Mouse (Mus musculus) liver, embryonic 11.5 days (tissue): ENCODE measurements at regions not wholly inside any gene's neighbourhood (a gene's known extent, or its start where the extent isn't known, plus 50 kb on each side); places are given as distances from the start of the nearest gene placed in this dataset.
"Not testable (repeated sequence)": the region's sequence is repeated elsewhere in the genome, so short reads cannot be mapped to it uniquely, and the experiment has no call there.

Experiments used
- ATAC-seq: fragments of 200-750 bp; cut with Nextera tagmentation; replicated peaks from 2 replicates; pipeline ENCODE4 v1.8.0; 2017; ENCODE audit warnings: moderate number of reproducible peaks, mild to moderate bottlenecking, moderate TSS enrichment, moderate library complexity; ENCODE audit not compliant: low FRiP score
- DNase-seq: peaks from one replicate; pipeline ENCODE4 v3.0.0-alpha.2; 2017; ENCODE audit warnings: low spot score
- H3K27ac ChIP-seq: fragments of 300-500 bp; sonication (generic); 2 replicates; pipeline ENCODE4 v1.5.1; 2014; ENCODE audit warnings: mild to moderate bottlenecking, low read depth, low read length, control low read depth
- H3K27me3 ChIP-seq: fragments of 300-500 bp; sonication (generic); replicated peaks from 2 replicates; pipeline ENCODE4 v1.6.1; 2014; ENCODE audit warnings: low read length, mixed read lengths; ENCODE audit not compliant: control insufficient read depth, insufficient read depth
- H3K36me3 ChIP-seq: fragments of 300-500 bp; sonication (generic); 2 replicates; pipeline ENCODE4 v1.6.1; 2014; ENCODE audit warnings: mild to moderate bottlenecking, low read length, moderate library complexity, mixed read lengths; ENCODE audit not compliant: control insufficient read depth, insufficient read depth
- H3K4me1 ChIP-seq: fragments of 300-500 bp; sonication (generic); replicated peaks from 2 replicates; pipeline ENCODE4 v1.6.1; 2014; ENCODE audit warnings: low read length, mixed read lengths; ENCODE audit not compliant: control insufficient read depth, insufficient read depth
- H3K4me2 ChIP-seq: fragments of 300-500 bp; sonication (generic); 2 replicates; pipeline ENCODE4 v1.6.1; 2014; ENCODE audit warnings: mild to moderate bottlenecking, control low read depth, moderate library complexity
- H3K4me3 ChIP-seq: fragments of 300-500 bp; sonication (generic); 2 replicates; pipeline ENCODE4 v1.5.1; 2014; ENCODE audit warnings: low read depth, low read length, control low read depth
- H3K9ac ChIP-seq: fragments of 300-500 bp; sonication (generic); 2 replicates; pipeline ENCODE4 v1.6.1; 2014; ENCODE audit warnings: low read depth, low read length, control low read depth
- H3K9me3 ChIP-seq: fragments of 300-500 bp; sonication (generic); 2 replicates; pipeline ENCODE4 v1.6.1; 2016; ENCODE audit warnings: low read length, inconsistent platforms, mixed read lengths; ENCODE audit not compliant: control insufficient read depth
- WGBS: fragments of 180-500 bp; shearing (Covaris S2); extraction: QIAGEN DNeasy Blood & Tissue Kit; methylation state at CpG from one replicate; pipeline ENCODE4 v1.1.7; 2014; 5-methylcytosine and 5-hydroxymethylcytosine counted together

DNA sequence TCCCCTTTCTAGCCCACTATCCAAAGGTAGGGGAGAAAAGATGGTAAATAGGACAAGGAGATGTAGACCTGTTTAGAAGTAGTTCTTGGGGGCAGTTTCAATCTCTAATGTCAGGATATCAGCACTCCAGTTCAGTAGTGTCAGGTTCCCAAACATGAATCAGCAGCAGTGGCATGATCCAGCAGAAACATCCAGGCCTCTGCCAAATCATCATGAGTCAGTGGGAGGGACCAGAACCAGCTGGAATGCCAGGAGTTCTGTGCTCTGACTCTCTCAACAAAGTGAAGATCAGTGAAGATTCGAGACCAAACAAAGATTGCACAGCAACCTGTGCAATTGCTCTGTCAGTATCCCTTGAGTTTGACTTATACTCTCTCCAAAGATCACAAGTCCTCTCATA is 85.9 kb upstream of the Nrip1 start:
- H3K4me1 ChIP-seq, result peaks cover 10% of the 10 kb centered on the region
- H3K27me3 ChIP-seq, result no peaks in the 10 kb centered on the region
- H3K27ac ChIP-seq, result no peak overlapping the region
- no peak overlapping the region for H3K4me3 ChIP-seq
- H3K9me3 ChIP-seq, result no peaks in the 10 kb centered on the region
- H3K36me3 ChIP-seq, result no peaks in the 10 kb centered on the region
- no peak overlapping the region for H3K4me2 ChIP-seq
- H3K9ac ChIP-seq, result no peak overlapping the region
- ATAC-seq (no peak), DNase-seq (no peak)
- WGBS, result 89% methylated on average over 1 of the region's 1 CpGs

- H3K4me2 ChIP-seq, result peak overlapping the region; percentile 31
- 44% methylated on average over 2 of the region's 2 CpGs for WGBS
- H3K27ac ChIP-seq, result peak overlapping the region; percentile 38; the same call in 1 of the 2 replicates
- not testable (repeated sequence) for H3K36me3 ChIP-seq, H3K9ac ChIP-seq, H3K27me3 ChIP-seq, ATAC-seq, H3K9me3 ChIP-seq, DNase-seq, H3K4me3 ChIP-seq
- H3K4me1 ChIP-seq, result peaks cover 15% of the 10 kb centered on the region
Observed at GRCm38 (mm10) chr16:76456300-76456599, 82.6 kb upstream of the Nrip1 start.

DNA sequence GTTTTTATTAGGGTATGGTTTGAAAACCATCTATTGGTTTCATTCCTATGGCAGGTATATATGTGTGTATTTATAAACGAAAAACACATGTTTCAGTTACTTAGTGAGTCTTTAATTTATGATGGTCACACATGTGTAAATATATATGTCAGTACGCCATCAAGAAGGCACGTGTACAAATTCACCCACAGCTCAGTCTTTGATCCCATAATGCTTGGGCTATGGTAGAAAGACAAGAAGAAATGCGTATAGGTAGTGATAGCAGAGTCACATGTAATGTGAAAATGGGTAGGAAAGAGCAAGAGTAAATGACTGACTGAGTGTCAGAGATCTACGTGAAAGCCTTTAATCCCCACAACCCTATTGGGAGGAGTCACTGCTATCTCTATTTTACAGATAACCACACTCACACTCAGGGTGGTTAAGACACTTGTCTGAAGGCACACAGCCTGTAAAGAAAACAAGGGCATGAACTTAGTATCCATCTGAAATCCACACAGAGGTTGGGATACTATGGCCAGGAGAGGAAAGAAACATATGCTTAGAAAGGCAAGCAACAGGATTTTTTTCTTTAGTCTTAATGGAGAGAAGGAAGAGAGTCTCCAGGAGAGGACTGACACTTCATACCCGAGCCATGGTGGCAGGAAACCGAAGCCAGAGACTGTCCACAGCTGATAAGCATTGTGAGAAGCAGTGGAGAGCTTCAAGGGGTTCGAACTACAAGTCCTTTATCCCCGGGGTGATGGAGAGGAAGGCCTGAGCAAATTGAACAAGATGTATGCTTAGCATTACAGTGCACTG is 82.1 kb upstream of the Nrip1 start:
- H3K36me3 ChIP-seq, result no peaks in the 10 kb centered on the region
- WGBS, result 35% methylated on average over 9 of the region's 9 CpGs
- H3K4me2 ChIP-seq, result peak overlapping the region; percentile 31
- ATAC-seq (peak; percentile 95), DNase-seq (peak; percentile 38)
- H3K9ac ChIP-seq, result no peak overlapping the region
- peaks cover 15% of the 10 kb centered on the region for H3K4me1 ChIP-seq
- no peaks in the 10 kb centered on the region for H3K9me3 ChIP-seq
- H3K4me3 ChIP-seq, result no peak overlapping the region
- no peaks in the 10 kb centered on the region for H3K27me3 ChIP-seq
- H3K27ac ChIP-seq, result peak overlapping the region; percentile 38; the same call in 1 of the 2 replicates

- no peak overlapping the region for H3K9ac ChIP-seq
- peaks cover 15% of the 10 kb centered on the region for H3K4me1 ChIP-seq
- H3K9me3 ChIP-seq, result no peaks in the 10 kb centered on the region
- DNase-seq (no peak), ATAC-seq (no peak)
- no peaks in the 10 kb centered on the region for H3K27me3 ChIP-seq
- no peaks in the 10 kb centered on the region for H3K36me3 ChIP-seq
- WGBS, result 71% methylated on average over 17 of the region's 17 CpGs
- H3K4me2 ChIP-seq, result no peak overlapping the region
- H3K27ac ChIP-seq, result no peak overlapping the region
- H3K4me3 ChIP-seq, result no peak overlapping the region
Observed at GRCm38 (mm10) chr16:76454741-76455465, 81.3 kb upstream of the Nrip1 start.

- H3K27ac ChIP-seq, result no peak overlapping the region; the same call in 1 of the 2 replicates
- no peaks in the 10 kb centered on the region for H3K9me3 ChIP-seq
- no peak overlapping the region for H3K4me2 ChIP-seq
- H3K9ac ChIP-seq, result no peak overlapping the region
- ATAC-seq, result 0 out of 2 replicates have a peak, but pooled peaks have one; percentile 18
- DNase-seq, result peak; percentile 48
- peaks cover 15% of the 10 kb centered on the region for H3K4me1 ChIP-seq
- H3K36me3 ChIP-seq, result no peaks in the 10 kb centered on the region
- WGBS, result 38% methylated on average over 11 of the region's 11 CpGs
- H3K27me3 ChIP-seq, result no peaks in the 10 kb centered on the region
- no peak overlapping the region for H3K4me3 ChIP-seq
Observed at GRCm38 (mm10) chr16:76453457-76454200, 80.0 kb upstream of the Nrip1 start.

DNA sequence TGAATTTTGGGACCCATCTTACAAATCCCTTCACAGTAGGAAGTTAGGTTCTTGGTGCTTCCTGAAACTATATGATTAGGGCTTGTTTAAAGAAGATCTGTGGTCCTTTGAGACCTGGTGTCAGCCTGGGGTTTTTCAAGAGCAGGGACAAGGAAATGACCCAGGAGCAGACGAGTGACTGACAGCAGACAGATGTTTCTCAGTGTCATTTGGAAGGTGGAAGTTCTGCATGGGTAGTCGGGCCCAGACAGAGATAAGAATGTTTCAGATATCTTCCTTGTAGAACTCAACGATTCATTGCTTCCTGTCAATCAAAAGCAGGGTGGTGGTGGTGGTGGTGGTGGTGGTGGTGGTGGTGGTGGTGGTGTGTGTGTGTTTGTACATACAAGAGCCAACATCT is 75.1 kb upstream of the Nrip1 start:
- WGBS, result 18% methylated on average over 3 of the region's 3 CpGs
- Histone ChIP-seq H3K36me3 (no peaks in the 10 kb centered on the region), H3K4me3 (no peak overlapping the region), H3K4me2 (no peak overlapping the region), H3K9me3 (no peaks in the 10 kb centered on the region), H3K4me1 (peaks cover under 1% of the 10 kb centered on the region), H3K27ac (no peak overlapping the region), H3K27me3 (no peaks in the 10 kb centered on the region), H3K9ac (no peak overlapping the region)
- DNase-seq (no peak), ATAC-seq (no peak)

DNA sequence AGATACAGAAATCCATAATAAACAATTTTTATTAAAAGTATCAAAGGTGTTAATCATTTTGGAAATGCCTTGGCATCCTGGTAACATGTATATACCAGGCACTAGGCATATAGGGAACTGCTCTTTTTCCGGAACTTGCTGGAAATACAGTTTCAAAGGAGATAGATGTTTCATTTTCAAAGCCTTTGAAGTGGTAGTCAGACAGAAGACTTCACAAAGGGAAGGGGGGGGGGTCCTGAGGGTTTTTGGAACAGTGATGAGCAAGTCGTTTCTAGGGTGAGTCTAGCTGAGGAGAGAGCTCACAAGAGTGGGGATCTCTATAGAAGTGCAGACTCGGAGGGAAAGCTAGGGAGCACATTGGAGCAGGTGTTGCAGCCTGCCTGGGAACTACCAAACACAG is 73.4 kb upstream of the Nrip1 start:
- DNase-seq, result no peak
- H3K4me3 ChIP-seq, result no peak overlapping the region
- no peaks in the 10 kb centered on the region for H3K36me3 ChIP-seq
- H3K4me1 ChIP-seq, result peaks cover 2% of the 10 kb centered on the region; the same call in 1 of the 2 replicates
- no peak overlapping the region for H3K9ac ChIP-seq
- H3K9me3 ChIP-seq, result no peaks in the 10 kb centered on the region
- ATAC-seq, result no peak
- no peak overlapping the region for H3K4me2 ChIP-seq
- no peak overlapping the region for H3K27ac ChIP-seq
- 59% methylated on average over 3 of the region's 3 CpGs for WGBS
- H3K27me3 ChIP-seq, result no peaks in the 10 kb centered on the region

- Histone ChIP-seq H3K9me3 (no peaks in the 10 kb centered on the region), H3K36me3 (no peaks in the 10 kb centered on the region), H3K27me3 (no peaks in the 10 kb centered on the region), H3K4me2 (no peak overlapping the region), H3K9ac (no peak overlapping the region), H3K4me1 (peaks cover 7% of the 10 kb centered on the region; the same call in 1 of the 2 replicates), H3K4me3 (no peak overlapping the region), H3K27ac (no peak overlapping the region)
- no peak for DNase-seq
- ATAC-seq, result no peak; the same call in 1 of the 2 replicates
- 57% methylated on average over 3 of the region's 3 CpGs for WGBS
Observed at GRCm38 (mm10) chr16:76444668-76445067, 71.0 kb upstream of the Nrip1 start.
